Mouse (Mus musculus): ENCODE data around the gene Lrch3. TPM values are rescaled to one million over a fixed set of nuclear protein-coding genes. Genes with fewer than 3 reads are reported as not detected.
A peak's percentile ranks its signal among the peaks of the same experiment; 100 is the strongest.

The Lrch3 gene
- total and polyA plus RNA-seq, 2 experiments from 2014 or later = 19.6 to 50.3 TPM

- no peak for TF ChIP-seq CTCF (IDR thresholded peaks at IDR 0.05; ENCODE audit: low read depth)
- Histone ChIP-seq H3K27ac (ENCODE audit: low read depth, low read length) (no peak overlapping the region), H3K4me3 (ENCODE audit: low read depth, low read length) (no peak overlapping the region), H3K4me1 (ENCODE audit: insufficient read depth) (no peaks in the 10 kb centered on the region), H3K9ac (no peak overlapping the region), H3K36me3 (ENCODE audit: insufficient read depth) (peaks cover 21% of the 10 kb centered on the region; the same call in 1 of the 2 replicates), H3K4me2 (ENCODE audit: low read depth) (no peak overlapping the region), H3K9me3 (ENCODE audit: low read length) (no peaks in the 10 kb centered on the region), H3K27me3 (ENCODE audit: insufficient read depth, low read length) (no peaks in the 10 kb centered on the region)
- 90% methylated on average over 4 of the region's 4 CpGs for WGBS
- DNase-seq (no peak), ATAC-seq (no peak)
These were observed 67.5 kb downstream of the Lrch3 start for GRCm38 (mm10) chr16:32981405-32981804.

GRCm38 (mm10) chr16:32984631-32985030 is 70.7 kb downstream of the Lrch3 start:
- Histone ChIP-seq H3K4me3 (ENCODE audit: low read depth, low read length) (no peak overlapping the region), H3K36me3 (ENCODE audit: insufficient read depth) (peaks cover 16% of the 10 kb centered on the region; the same call in 1 of the 2 replicates), H3K27ac (ENCODE audit: low read depth, low read length) (no peak overlapping the region), H3K4me1 (ENCODE audit: insufficient read depth) (no peaks in the 10 kb centered on the region), H3K4me2 (ENCODE audit: low read depth) (no peak overlapping the region), H3K9me3 (ENCODE audit: low read length) (no peaks in the 10 kb centered on the region), H3K9ac (no peak overlapping the region), H3K27me3 (ENCODE audit: insufficient read depth, low read length) (no peaks in the 10 kb centered on the region)
- DNase-seq (no peak), ATAC-seq (no peak)
- whole genome bisulfite sequencing = 97% methylated on average over 2 of the region's 2 CpGs
- TF ChIP-seq CTCF (IDR thresholded peaks at IDR 0.05; ENCODE audit: low read depth) = no peak

DNA sequence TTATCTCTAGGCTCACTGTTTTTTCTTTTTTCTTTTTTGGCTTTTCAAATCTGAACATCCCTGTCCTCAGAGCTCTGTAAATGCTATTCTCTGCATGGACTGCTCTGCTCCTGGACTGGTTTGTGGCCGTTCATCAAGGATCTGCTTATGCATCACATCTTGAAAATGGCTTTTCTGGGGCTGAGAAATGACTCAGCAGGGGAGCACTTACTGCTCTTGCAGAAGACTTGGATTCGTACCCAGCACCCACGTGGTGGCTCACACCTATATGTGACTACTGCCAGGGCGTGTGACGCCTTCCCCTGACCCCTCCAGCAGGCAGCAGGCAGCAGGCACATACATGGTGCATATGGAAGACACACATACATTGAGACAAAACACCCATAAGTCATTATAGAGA is 78.3 kb downstream of the Lrch3 start:
- TF ChIP-seq CTCF (IDR thresholded peaks at IDR 0.05; ENCODE audit: low read depth) = no peak
- Histone ChIP-seq H3K27me3 (ENCODE audit: insufficient read depth, low read length) (no peaks in the 10 kb centered on the region), H3K36me3 (ENCODE audit: insufficient read depth) (peaks cover 34% of the 10 kb centered on the region), H3K9ac (no peak overlapping the region), H3K4me2 (ENCODE audit: low read depth) (no peak overlapping the region), H3K9me3 (ENCODE audit: low read length) (no peaks in the 10 kb centered on the region), H3K4me1 (ENCODE audit: insufficient read depth) (no peaks in the 10 kb centered on the region), H3K4me3 (ENCODE audit: low read depth, low read length) (no peak overlapping the region), H3K27ac (ENCODE audit: low read depth, low read length) (no peak overlapping the region)
- ATAC-seq (no peak), DNase-seq (no peak)
- 88% methylated on average over 5 of the region's 5 CpGs for WGBS

DNA sequence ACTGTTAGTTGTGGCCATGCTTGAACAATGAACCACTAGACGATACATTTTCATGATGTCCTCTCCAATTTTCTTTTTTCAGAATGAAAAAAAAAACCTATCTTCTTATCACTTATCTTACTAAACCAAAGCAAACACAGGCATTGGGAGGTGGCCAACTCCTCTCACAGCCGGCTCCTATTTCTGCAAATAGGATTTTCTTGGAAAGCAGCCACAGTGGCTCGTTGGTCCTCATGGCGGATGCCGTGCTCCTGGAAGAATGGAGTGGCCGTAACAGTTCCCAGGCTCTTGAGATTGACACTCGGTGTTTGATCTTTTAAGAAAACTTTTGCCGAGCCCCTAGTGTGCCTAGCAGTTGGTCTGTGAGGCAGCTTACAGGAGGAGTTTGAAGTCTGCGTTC is 91.3 kb downstream of the Lrch3 start:
- Histone ChIP-seq H3K9ac (no peak overlapping the region), H3K4me3 (ENCODE audit: low read depth, low read length) (no peak overlapping the region), H3K4me2 (ENCODE audit: low read depth) (no peak overlapping the region), H3K27me3 (ENCODE audit: insufficient read depth, low read length) (no peaks in the 10 kb centered on the region), H3K36me3 (ENCODE audit: insufficient read depth) (peaks cover 41% of the 10 kb centered on the region), H3K9me3 (ENCODE audit: low read length) (no peaks in the 10 kb centered on the region), H3K27ac (ENCODE audit: low read depth, low read length) (no peak overlapping the region), H3K4me1 (ENCODE audit: insufficient read depth) (no peaks in the 10 kb centered on the region)
- 12% methylated on average over 9 of the region's 9 CpGs for WGBS
- no peak for ATAC-seq
- DNase-seq = peak; percentile 60
- TF ChIP-seq CTCF (IDR thresholded peaks at IDR 0.05; ENCODE audit: low read depth) = no peak

GRCm38 (mm10) chr16:33006888-33007287 is 93.0 kb downstream of the Lrch3 start:
- no peak for DNase-seq
- no peaks in the 10 kb centered on the region for H3K27me3 ChIP-seq (ENCODE audit: insufficient read depth, low read length)
- no peaks in the 10 kb centered on the region for H3K9me3 ChIP-seq (ENCODE audit: low read length)
- TF ChIP-seq CTCF (IDR thresholded peaks at IDR 0.05; ENCODE audit: low read depth) = no peak
- H3K4me1 ChIP-seq (ENCODE audit: insufficient read depth) = no peaks in the 10 kb centered on the region
- peaks cover 36% of the 10 kb centered on the region for H3K36me3 ChIP-seq (ENCODE audit: insufficient read depth)
- no peak overlapping the region for H3K4me3 ChIP-seq (ENCODE audit: low read depth, low read length)
- H3K9ac ChIP-seq = no peak overlapping the region
- H3K4me2 ChIP-seq (ENCODE audit: low read depth) = no peak overlapping the region
- no peak for ATAC-seq
- 77% methylated on average over 7 of the region's 7 CpGs for WGBS
- no peak overlapping the region for H3K27ac ChIP-seq (ENCODE audit: low read depth, low read length)

- 54% methylated on average over 7 of the region's 7 CpGs for WGBS
- DNase-seq = no peak
These were observed 93.5 kb downstream of the Lrch3 start for GRCm38 (mm10) chr16:33007436-33007835.

GRCm38 (mm10) chr16:33010166-33010565 is 96.3 kb downstream of the Lrch3 start:
- no peak for TF ChIP-seq CTCF (IDR thresholded peaks at IDR 0.05; ENCODE audit: low read depth)
- WGBS = 93% methylated on average over 6 of the region's 6 CpGs
- ATAC-seq = peak; percentile 53
- Histone ChIP-seq H3K27me3 (ENCODE audit: insufficient read depth, low read length) (no peaks in the 10 kb centered on the region), H3K36me3 (ENCODE audit: insufficient read depth) (peaks cover 60% of the 10 kb centered on the region), H3K4me3 (ENCODE audit: low read depth, low read length) (no peak overlapping the region), H3K4me2 (ENCODE audit: low read depth) (no peak overlapping the region), H3K4me1 (ENCODE audit: insufficient read depth) (no peaks in the 10 kb centered on the region), H3K9me3 (ENCODE audit: low read length) (no peaks in the 10 kb centered on the region), H3K27ac (ENCODE audit: low read depth, low read length) (no peak overlapping the region), H3K9ac (no peak overlapping the region)
- DNase-seq = no peak

More at GRCm38 (mm10) chr16:33007436-33007835, 93.5 kb downstream of the Lrch3 start:
- no peak for TF ChIP-seq CTCF (IDR thresholded peaks at IDR 0.05; ENCODE audit: low read depth)
- H3K4me1 ChIP-seq (ENCODE audit: insufficient read depth) = no peaks in the 10 kb centered on the region
- H3K9ac ChIP-seq = no peak overlapping the region
- no peak overlapping the region for H3K4me3 ChIP-seq (ENCODE audit: low read depth, low read length)
- no peak overlapping the region for H3K27ac ChIP-seq (ENCODE audit: low read depth, low read length)
- no peak overlapping the region for H3K4me2 ChIP-seq (ENCODE audit: low read depth)
- peaks cover 42% of the 10 kb centered on the region for H3K36me3 ChIP-seq (ENCODE audit: insufficient read depth)
- ATAC-seq = no peak
- H3K9me3 ChIP-seq (ENCODE audit: low read length) = no peaks in the 10 kb centered on the region
- no peaks in the 10 kb centered on the region for H3K27me3 ChIP-seq (ENCODE audit: insufficient read depth, low read length)
